Mouse (Mus musculus): ENCODE results near the gene Gm12184.
"Not testable (repeated sequence)": the region's sequence is repeated elsewhere in the genome, so short reads cannot be mapped to it uniquely, and the experiment has no call there.

Gm12184 gene

DNA sequence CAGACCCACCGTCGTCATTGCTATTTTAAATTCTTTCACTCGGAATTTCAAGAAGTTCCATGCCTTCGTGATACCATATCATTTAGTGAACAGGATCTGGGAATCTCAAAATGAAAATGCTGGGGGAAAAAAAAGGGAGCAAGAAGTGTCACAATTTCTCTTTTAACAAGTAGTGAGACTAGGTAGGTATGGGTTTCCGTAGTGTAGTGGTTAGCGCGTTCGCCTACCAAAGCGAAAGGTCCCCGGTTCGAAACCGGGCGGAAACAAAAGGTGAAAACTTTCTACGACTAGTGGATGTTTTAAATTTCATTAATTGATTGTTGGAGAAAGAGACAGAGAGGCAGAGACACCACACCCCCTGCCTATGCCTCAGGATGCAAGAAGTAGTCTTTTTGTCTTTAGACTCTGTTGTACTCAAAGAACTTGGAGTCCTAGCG, 2.9 kb downstream of the Gm12184 start:
- DNase-seq (ENCODE audit: low read depth, low spot score): peak; percentile 83

GRCm38 (mm10) chr11:48822768-48823512, 3.5 kb downstream of the Gm12184 start:
- DNase-seq (ENCODE audit: low read depth, low spot score): no peak

GRCm38 (mm10) chr11:48821299-48821698, 5.2 kb downstream of the Gm12184 start:
- DNase-seq (ENCODE audit: low read depth, low spot score): not testable (repeated sequence)

- DNase-seq (ENCODE audit: low read depth, low spot score): no peak
Measured at GRCm38 (mm10) chr11:48820308-48820674, 6.2 kb downstream of the Gm12184 start.

GRCm38 (mm10) chr11:48819614-48820307, 6.7 kb downstream of the Gm12184 start:
- no peak for DNase-seq (ENCODE audit: low read depth, low spot score)

DNA sequence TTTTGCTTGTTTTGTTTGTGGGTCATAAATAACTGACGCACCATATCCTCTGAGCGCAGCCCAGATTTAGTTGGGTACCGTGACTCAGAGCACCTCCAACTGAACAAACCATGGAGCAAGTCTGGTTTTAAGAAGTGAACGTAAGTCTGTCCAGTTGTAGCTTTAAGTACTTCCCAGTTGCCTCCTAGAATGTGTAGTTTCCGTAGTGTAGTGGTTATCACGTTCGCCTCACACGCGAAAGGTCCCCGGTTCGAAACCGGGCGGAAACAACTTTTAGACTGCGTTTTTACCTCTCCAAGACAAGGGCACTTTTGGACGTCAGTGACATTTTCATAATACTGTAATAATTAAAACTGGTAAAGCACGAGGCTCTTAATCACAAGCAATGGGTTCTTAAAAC, 8.1 kb downstream of the Gm12184 start:
- peak; percentile 89 for DNase-seq (ENCODE audit: low read depth, low spot score)

DNA sequence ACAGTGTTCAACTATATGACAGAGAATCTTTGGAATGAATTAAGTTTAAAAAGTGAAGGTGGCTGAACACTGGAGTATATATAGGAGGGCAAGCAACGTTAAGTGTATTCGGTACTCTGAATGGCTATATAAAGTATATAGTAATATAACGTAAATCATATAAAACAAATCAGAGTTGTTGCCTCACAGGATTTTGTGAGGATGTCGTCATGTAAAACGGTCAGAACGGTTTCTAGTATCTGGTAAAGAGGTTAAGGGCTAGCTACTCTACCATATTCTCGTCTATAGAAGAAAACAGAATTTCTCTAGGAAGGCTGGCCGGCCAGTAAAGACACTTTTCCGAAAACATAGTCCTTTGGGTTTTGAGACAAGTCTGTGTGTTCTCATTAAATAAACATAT, 8.7 kb downstream of the Gm12184 start:
- DNase-seq (ENCODE audit: low read depth, low spot score): no peak

- DNase-seq (ENCODE audit: low read depth, low spot score): peak; percentile 98
Measured at GRCm38 (mm10) chr11:48816800-48817665, 9.4 kb downstream of the Gm12184 start, which contains the start of gene Trim41. Gene Trim41, minus strand, starts transcription at chr11:48817353.

DNA sequence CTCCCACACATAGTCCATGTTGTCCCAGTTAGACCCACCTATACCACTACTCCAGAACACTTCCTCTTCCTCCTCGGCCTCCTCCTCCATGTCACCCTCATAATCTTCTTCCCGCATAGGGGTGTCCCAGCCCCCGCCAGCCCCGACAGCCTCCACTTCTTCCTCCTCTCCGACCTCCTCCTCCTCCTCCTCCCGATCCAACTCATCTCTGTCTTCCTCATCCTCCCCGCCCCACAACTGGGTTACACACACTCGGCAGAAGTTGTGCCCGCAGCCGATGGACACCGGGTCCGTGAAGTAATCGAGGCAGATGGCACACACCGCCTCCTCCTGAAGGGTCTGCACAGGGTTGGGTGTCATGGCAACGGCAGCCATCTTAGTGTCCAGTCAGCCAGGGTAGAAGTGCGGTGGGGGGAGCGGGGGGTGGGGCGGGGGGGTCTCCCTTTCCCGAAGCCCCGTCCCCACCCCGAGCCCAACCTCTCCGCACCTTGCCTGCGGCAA, 10.1 kb downstream of the Gm12184 start:
- no peak for DNase-seq (ENCODE audit: low read depth, low spot score)

- no peak for DNase-seq (ENCODE audit: low read depth, low spot score)
Measured at GRCm38 (mm10) chr11:48815851-48816250, 10.6 kb downstream of the Gm12184 start.

DNA sequence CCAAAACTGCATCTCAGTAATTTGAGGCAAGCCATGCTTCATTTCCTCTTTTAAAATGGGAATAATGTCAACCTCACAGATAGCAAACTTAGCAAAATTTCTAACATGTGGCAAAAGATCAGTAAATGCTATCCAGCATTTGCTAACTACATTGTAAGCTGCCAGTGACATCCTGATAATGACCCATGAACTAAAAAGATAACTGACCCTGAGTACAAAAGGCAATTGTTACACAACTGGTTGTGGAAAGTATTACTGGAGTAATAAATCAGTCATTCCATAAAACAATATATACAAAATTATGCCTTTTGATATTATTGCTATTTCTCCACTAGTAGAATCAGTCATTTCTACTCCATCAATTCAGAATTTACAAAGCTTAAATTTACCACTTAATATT, 12.7 kb downstream of the Gm12184 start:
- no peak for DNase-seq (ENCODE audit: low read depth, low spot score)

DNA sequence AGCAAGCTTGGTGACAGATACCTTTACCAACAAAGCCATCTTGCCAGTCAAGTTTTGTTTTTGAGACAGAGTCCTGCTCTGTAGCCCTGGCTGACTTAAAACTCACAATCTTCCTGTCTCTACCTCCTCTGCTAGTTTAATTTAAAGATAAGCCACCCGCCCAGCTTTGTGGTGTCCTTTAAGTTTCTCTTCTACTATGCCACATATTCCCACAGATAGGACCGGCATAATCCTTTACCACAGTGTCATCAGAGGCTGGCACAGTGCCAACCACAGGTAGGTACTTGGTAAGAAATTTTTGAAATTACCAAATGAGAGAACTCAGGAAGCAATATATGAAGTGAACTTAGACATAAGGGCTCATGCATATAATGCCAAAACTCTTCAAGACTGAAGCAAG, 16.3 kb downstream of the Gm12184 start:
- no peak for DNase-seq (ENCODE audit: low read depth, low spot score)

DNA sequence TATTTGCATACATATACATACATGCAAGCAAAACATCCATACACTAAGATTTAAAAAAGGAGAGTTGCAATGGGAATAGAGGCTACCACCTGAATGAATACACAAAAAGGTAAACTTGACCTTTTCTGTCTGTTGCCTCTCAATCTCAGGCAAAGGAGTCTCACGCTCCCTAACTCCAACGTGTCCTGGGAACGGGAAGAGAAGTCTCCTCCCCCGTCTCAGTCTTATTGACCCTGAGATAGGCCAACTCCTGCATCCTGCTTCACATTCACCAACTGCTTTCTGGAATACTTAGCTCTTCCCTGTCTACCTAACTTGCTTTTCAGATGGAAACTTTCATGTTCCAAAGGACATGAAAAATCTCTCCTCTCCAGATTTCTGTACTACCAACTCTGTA, 17.0 kb downstream of the Gm12184 start:
- no peak for DNase-seq (ENCODE audit: low read depth, low spot score)

- no peak for DNase-seq (ENCODE audit: low read depth, low spot score)
Measured at GRCm38 (mm10) chr11:48808737-48809433, 17.6 kb downstream of the Gm12184 start.

DNA sequence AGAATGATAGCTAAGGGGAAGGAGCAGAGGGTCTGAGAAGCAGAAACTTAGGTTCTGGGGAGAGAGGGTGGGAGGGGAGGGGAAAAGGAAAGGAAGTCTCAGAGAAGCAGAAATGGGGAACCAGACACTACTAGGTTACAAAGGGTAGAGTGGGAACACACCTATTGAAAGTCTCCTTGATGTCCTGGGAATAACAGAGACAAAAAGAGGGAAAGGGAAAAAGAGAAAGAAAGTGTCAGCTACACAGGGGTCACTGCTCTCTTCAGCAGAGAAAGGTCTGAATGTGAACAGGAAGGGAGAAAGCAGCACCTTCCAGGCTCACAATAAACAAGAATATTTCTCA, 18.2 kb downstream of the Gm12184 start:
- no peak for DNase-seq (ENCODE audit: low read depth, low spot score)

DNA sequence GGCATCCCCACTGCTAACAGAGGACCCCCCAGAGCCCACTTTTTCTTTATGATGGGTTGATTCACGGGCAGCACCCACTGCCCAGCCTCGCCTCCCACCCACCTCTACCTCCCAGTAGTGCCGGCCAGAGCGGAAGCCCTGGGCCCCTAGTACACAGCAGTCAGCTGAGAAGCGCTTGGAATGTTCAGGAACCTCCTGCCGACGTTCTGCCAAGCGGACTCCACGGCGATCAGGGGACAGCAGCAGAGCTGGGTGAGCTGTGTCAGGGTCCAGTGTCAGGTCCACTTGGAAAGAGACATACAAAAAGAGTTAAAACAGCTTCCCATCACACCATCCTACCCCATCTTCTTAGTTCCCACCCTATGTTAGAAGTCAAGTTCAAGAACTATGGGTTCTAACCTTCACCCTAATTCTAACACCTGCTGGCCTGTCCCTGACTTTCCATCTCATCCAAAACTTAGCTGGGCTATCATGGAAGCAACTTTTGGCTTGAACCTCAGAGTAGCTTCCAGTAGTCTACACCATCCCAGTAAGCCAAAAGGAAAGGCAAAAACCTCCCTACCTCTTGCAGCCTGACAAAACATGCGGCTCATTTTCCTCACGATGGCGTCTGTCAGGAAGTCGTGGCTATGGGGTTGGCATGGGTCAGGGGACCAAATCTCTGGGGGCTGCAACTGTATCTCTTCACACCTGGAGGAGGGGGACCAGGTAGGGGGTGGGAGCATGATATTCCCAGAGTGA, 18.7 kb downstream of the Gm12184 start:
- DNase-seq (ENCODE audit: low read depth, low spot score): no peak

DNA sequence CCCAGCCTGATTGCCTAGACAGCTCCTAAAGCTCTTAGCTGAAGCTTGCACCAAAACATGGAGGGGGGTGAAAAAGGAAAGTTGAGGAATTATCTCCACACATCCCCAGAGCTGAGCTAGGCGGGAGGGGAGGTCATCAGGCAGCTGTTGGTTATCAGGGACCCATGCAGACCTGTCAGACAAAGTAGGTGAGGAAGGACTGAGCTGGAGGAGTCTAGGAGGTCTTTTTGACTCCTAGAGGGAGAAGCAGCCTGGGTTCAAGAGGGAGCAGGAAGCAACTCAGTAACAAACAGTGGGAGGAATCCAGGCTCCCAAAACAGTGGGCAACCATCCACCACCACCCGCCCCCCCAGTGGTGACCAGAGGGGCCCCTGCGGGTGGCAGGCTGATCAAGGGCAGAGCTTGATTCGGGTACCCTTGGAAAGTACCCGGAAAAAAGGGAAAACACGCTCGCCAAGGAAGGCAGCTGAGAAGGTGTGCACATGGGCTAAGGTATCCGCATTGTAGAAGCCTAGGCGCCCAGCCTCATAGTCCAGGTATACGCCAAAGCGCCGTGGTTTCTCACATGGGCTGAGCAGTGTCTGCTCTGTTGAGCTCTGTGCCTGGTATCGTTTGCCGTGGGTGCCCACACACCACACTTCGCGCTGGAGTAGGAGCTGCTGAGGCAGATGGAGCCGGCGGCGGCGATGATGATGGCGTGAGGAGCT, 19.4 kb downstream of the Gm12184 start:
- DNase-seq (ENCODE audit: low read depth, low spot score): no peak

DNA sequence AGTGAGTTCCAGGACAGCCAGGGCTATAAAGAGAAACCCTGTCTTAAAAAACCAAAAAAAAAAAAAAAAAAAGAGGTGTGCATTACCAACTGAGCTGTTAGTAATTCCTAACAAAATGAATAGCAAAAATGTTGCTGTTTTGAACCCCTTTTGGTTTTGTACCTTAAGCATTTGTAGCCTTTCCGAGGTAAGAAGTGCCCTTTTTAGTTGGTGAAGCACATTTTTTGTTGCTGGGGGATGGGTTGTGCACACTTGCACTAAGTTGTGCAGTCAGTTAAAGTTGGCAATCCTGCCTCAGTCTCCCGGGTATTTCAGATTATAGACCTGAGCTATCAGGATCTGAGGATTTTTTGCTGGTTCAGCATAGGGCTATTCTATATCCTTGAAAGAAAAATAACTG, 21.5 kb downstream of the Gm12184 start:
- no peak for DNase-seq (ENCODE audit: low read depth, low spot score)

DNA sequence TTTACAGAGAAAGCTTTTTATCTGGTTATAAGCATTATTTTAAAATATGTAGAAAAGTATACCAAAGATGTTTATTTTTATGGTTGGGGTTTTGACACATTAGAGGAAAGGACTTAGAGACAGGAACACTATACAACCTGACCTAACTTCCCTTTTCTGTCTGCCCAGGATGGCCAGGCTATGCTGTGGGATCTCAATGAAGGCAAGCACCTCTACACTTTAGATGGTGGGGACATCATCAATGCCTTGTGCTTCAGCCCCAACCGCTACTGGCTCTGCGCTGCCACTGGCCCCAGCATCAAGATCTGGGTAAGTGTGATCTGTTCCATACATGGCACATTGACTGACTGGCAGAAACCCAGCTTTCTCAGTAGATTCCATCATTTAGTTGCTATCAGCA, 22.5 kb downstream of the Gm12184 start:
- no peak for DNase-seq (ENCODE audit: low read depth, low spot score)
